Mouse (Mus musculus): ENCODE results near the gene Hivep2. TPM values are rescaled to one million over a fixed set of nuclear protein-coding genes. Genes with fewer than 3 reads are reported as not detected.

Gene Hivep2
- total and polyA plus RNA-seq, 3 experiments = 0.16 TPM; not detected in 2

DNA sequence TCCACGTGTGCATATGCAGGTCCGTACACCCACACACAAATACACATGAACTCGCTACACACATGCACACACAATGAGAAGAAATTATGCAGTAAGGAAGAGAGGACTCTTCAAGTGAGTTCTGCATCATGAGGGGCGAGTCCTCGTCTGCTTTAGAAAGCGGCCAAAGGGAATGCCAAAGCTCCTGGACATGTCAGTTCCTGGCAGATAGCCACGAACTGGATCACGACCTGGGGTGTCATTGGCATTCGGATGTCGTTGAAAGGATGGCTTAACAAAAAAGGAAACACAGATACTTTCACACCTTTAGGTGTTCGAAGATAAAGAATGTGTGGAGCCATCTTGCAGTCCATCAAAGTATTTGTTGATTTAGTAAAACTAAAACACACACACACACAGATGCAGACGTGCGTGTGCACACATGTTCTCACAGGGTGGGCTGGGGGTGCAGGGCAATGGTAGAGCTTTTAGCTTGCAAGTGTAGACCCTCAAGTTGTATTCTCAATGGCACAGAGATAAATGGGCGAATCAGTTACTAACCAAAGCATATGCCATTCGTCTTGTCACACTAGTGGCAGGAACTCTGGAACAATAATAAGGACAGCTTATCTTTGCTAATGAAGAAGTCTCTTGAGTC, 99.0 kb downstream of the Hivep2 start:
- no peaks in the 10 kb centered on the region for H3K4me1 ChIP-seq (ENCODE audit: insufficient read depth, low read depth, low read length)
- TF ChIP-seq GATA1 (IDR thresholded peaks at IDR 0.05; ENCODE audit: borderline replicate concordance, low read length) (no peak), CTCF (IDR thresholded peaks at IDR 0.05; ENCODE audit: low read depth, low read length) (no peak), TAL1 (conservative IDR thresholded peaks at IDR 0.05; ENCODE audit: low read depth, low read length) (no peak), GATA2 (IDR thresholded peaks at IDR 0.05; ENCODE audit: borderline replicate concordance, low read depth, low read length) (no peak), POLR2AphosphoS5 (IDR thresholded peaks at IDR 0.05; ENCODE audit: insufficient replicate concordance, low read depth, low read length) (no peak)
- no peak overlapping the region for H3K4me3 ChIP-seq (ENCODE audit: low read depth, low read length)
- ATAC-seq (ENCODE audit: extremely low read depth, insufficient number of reproducible peaks, low FRiP score, poor library complexity, severe bottlenecking) (no peak), DNase-seq (ENCODE audit: low spot score) (no peak)
- no peaks in the 10 kb centered on the region for H3K36me3 ChIP-seq (replicated peaks)
- H3K27me3 ChIP-seq (ENCODE audit: insufficient read depth, low read length) = peaks cover 4% of the 10 kb centered on the region; the same call in 1 of the 2 replicates
- no peaks in the 10 kb centered on the region for H3K9me3 ChIP-seq (replicated peaks)

DNA sequence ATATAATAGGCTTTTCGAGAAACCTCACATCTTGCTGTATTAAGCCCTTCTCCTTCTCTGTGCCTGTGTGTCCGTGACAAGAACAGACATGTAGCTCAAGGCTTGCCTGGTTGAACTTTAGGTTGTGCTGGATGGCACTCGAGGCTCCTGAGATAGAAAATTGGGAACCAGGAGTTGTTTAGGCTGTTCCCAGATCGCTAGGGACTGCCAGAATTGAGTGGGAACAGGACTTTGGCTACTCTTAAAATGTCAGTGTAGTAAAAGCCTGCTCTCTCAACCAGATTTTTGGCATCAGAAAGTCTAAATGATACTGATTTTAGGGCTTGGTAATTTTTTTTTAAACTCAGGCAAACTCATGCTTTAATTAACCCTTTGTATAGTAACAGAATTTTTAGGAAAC, 101.9 kb downstream of the Hivep2 start:
- ATAC-seq (ENCODE audit: extremely low read depth, insufficient number of reproducible peaks, low FRiP score, poor library complexity, severe bottlenecking) = no peak
- no peaks in the 10 kb centered on the region for H3K4me1 ChIP-seq (ENCODE audit: insufficient read depth, low read depth, low read length)
- no peak for TF ChIP-seq TAL1 (conservative IDR thresholded peaks at IDR 0.05; ENCODE audit: low read depth, low read length)
- no peak for TF ChIP-seq CTCF (IDR thresholded peaks at IDR 0.05; ENCODE audit: low read depth, low read length)
- no peak for TF ChIP-seq POLR2AphosphoS5 (IDR thresholded peaks at IDR 0.05; ENCODE audit: insufficient replicate concordance, low read depth, low read length)
- no peak for TF ChIP-seq GATA1 (IDR thresholded peaks at IDR 0.05; ENCODE audit: borderline replicate concordance, low read length)
- TF ChIP-seq GATA2 (IDR thresholded peaks at IDR 0.05; ENCODE audit: borderline replicate concordance, low read depth, low read length) = no peak
- no peaks in the 10 kb centered on the region for H3K36me3 ChIP-seq (replicated peaks)
- no peak overlapping the region for H3K4me3 ChIP-seq (ENCODE audit: low read depth, low read length)
- H3K27me3 ChIP-seq (ENCODE audit: insufficient read depth, low read length) = no peaks in the 10 kb centered on the region
- H3K9me3 ChIP-seq (replicated peaks) = no peaks in the 10 kb centered on the region
- no peak for DNase-seq (ENCODE audit: low spot score)

DNA sequence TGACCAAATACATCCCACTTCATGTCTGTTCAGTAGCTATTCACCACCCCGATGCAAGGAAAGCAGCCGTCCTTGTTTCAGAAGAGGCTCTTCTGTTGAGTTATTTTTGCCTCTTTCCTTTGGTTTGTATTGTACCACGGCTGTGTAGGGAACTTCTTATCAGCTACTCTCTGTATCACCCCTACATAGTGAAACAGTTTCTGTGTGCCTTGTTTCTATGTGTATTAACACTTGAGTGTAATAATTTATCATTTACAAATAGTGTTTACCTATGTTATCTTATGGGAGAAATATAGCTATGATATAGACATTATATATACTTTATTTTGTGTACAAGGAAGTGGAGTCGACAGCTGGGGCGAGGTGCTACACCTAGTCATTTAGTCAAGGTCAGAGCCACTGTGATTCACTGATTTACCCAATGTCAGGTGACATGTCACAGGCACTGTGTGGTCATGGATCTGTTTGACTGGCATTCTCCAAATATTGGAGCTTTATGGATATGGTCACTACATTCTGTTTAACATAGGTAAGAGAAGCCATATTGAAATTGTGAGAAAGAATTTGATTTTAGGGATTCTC, 104.7 kb downstream of the Hivep2 start:
- TF ChIP-seq GATA2 (IDR thresholded peaks at IDR 0.05; ENCODE audit: borderline replicate concordance, low read depth, low read length) = no peak
- no peaks in the 10 kb centered on the region for H3K27me3 ChIP-seq (ENCODE audit: insufficient read depth, low read length)
- no peak overlapping the region for H3K4me3 ChIP-seq (ENCODE audit: low read depth, low read length)
- no peaks in the 10 kb centered on the region for H3K4me1 ChIP-seq (ENCODE audit: insufficient read depth, low read depth, low read length)
- ATAC-seq (ENCODE audit: extremely low read depth, insufficient number of reproducible peaks, low FRiP score, poor library complexity, severe bottlenecking) = no peak
- no peaks in the 10 kb centered on the region for H3K36me3 ChIP-seq (replicated peaks)
- H3K9me3 ChIP-seq (replicated peaks) = no peaks in the 10 kb centered on the region
- DNase-seq (ENCODE audit: low spot score) = no peak

DNA sequence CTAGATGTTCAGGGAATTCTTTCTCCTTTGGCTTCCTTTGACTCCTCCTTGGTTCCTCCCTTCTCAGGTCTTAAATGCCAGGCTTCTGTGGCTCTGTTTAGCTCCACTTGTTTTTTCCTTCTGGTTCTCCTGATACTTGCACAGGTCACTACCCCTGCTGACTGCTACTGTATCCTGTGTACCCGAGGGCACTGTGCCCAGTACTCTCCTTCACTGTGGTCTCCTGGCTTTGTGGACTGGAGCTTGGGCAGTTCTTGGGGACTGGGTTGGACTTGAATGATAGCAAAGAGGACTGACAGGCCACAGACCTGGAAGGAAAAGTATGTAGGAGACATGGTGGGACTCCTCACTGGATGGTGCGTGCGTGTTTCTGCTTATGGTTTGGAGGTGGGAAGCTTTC, 106.6 kb downstream of the Hivep2 start:
- DNase-seq (ENCODE audit: low spot score) (no peak), ATAC-seq (ENCODE audit: extremely low read depth, insufficient number of reproducible peaks, low FRiP score, poor library complexity, severe bottlenecking) (no peak)
- Histone ChIP-seq H3K27me3 (ENCODE audit: insufficient read depth, low read length) (no peaks in the 10 kb centered on the region), H3K4me1 (ENCODE audit: insufficient read depth, low read depth, low read length) (no peaks in the 10 kb centered on the region), H3K4me3 (ENCODE audit: low read depth, low read length) (no peak overlapping the region), H3K36me3 (replicated peaks) (no peaks in the 10 kb centered on the region), H3K9me3 (replicated peaks) (no peaks in the 10 kb centered on the region)
- no peak for TF ChIP-seq GATA1 (IDR thresholded peaks at IDR 0.05; ENCODE audit: borderline replicate concordance, low read length)

DNA sequence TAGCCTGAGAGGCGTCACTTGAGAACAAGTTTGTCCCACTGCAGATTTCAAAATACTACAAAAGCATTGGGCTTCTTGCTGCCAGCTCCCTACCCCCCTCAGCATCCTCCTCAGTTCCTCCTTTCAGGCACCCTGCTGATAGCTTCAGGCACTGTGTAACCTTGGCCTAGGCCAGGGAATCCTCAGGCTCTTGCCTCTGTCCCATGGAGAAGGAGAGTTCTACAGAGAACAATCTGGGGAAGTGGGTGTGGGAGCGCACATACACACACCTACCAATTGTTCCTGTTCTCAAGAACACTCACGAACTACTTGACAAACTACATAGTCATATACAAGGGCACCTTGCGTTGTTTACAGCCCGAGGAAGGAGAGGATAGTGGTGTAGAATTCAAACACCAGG, 109.9 kb downstream of the Hivep2 start:
- H3K9me3 ChIP-seq (replicated peaks) = no peaks in the 10 kb centered on the region
- TF ChIP-seq TAL1 (conservative IDR thresholded peaks at IDR 0.05; ENCODE audit: low read depth, low read length) (no peak), CTCF (IDR thresholded peaks at IDR 0.05; ENCODE audit: low read depth, low read length) (no peak), POLR2AphosphoS5 (IDR thresholded peaks at IDR 0.05; ENCODE audit: insufficient replicate concordance, low read depth, low read length) (no peak), GATA1 (IDR thresholded peaks at IDR 0.05; ENCODE audit: borderline replicate concordance, low read length) (no peak), GATA2 (IDR thresholded peaks at IDR 0.05; ENCODE audit: borderline replicate concordance, low read depth, low read length) (no peak)
- no peaks in the 10 kb centered on the region for H3K27me3 ChIP-seq (ENCODE audit: insufficient read depth, low read length)
- no peak overlapping the region for H3K4me3 ChIP-seq (ENCODE audit: low read depth, low read length)
- H3K4me1 ChIP-seq (ENCODE audit: insufficient read depth, low read depth, low read length) = no peaks in the 10 kb centered on the region
- ATAC-seq (ENCODE audit: extremely low read depth, insufficient number of reproducible peaks, low FRiP score, poor library complexity, severe bottlenecking) (no peak), DNase-seq (ENCODE audit: low spot score) (no peak)
- H3K36me3 ChIP-seq (replicated peaks) = no peaks in the 10 kb centered on the region

DNA sequence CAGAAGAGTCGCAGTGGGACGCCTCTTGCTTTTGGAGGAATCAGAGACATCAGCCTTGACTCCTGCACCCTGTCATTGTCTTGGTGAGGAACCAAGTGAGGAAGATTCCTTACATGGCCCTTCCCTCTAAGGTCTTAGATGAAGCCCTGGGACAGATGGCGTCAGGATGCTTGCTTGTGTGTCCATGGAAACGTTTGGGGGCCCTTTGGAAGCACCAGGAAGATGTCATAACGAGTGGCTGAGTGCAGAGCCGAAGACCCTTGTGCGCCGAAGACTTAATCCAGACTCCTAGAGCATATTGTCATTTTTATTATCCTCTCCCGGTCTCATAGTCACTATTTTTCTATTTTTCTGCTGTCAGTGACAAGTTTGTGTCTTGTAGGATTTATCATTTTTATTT, 111.0 kb downstream of the Hivep2 start:
- Histone ChIP-seq H3K36me3 (replicated peaks) (no peaks in the 10 kb centered on the region), H3K9me3 (replicated peaks) (no peaks in the 10 kb centered on the region), H3K4me3 (ENCODE audit: low read depth, low read length) (no peak overlapping the region), H3K4me1 (ENCODE audit: insufficient read depth, low read depth, low read length) (no peaks in the 10 kb centered on the region), H3K27me3 (ENCODE audit: insufficient read depth, low read length) (no peaks in the 10 kb centered on the region)
- ATAC-seq (ENCODE audit: extremely low read depth, insufficient number of reproducible peaks, low FRiP score, poor library complexity, severe bottlenecking) (no peak), DNase-seq (ENCODE audit: low spot score) (no peak)
- no peak for TF ChIP-seq TAL1 (conservative IDR thresholded peaks at IDR 0.05; ENCODE audit: low read depth, low read length)
- TF ChIP-seq GATA1 (IDR thresholded peaks at IDR 0.05; ENCODE audit: borderline replicate concordance, low read length) = no peak
- TF ChIP-seq CTCF (IDR thresholded peaks at IDR 0.05; ENCODE audit: low read depth, low read length) = no peak
- TF ChIP-seq POLR2AphosphoS5 (IDR thresholded peaks at IDR 0.05; ENCODE audit: insufficient replicate concordance, low read depth, low read length) = no peak
- no peak for TF ChIP-seq GATA2 (IDR thresholded peaks at IDR 0.05; ENCODE audit: borderline replicate concordance, low read depth, low read length)

DNA sequence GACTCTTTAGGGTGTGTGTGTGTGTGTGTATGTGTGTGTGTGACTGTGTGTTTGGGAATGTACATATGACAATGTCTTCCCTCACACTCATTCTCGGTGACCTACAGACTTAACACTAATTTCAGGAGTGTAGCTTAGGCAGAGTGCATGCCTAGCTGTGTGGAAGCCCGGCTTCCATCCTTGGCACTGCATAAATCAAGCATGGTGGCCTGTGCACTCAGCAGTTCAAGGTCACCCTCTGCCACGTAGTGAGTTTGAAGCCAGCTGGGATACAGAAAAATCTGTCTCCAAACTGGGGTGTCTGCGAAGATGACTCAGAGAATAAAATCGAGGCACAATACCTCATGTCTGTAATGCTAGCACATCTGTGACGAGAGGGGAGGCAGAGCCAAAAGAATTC, 115.0 kb downstream of the Hivep2 start:
- DNase-seq (ENCODE audit: low spot score) (no peak), ATAC-seq (ENCODE audit: extremely low read depth, insufficient number of reproducible peaks, low FRiP score, poor library complexity, severe bottlenecking) (no peak)
- H3K4me3 ChIP-seq (ENCODE audit: low read depth, low read length) = no peak overlapping the region
- H3K27me3 ChIP-seq (ENCODE audit: insufficient read depth, low read length) = no peaks in the 10 kb centered on the region
- no peak for TF ChIP-seq CTCF (IDR thresholded peaks at IDR 0.05; ENCODE audit: low read depth, low read length)
- TF ChIP-seq TAL1 (conservative IDR thresholded peaks at IDR 0.05; ENCODE audit: low read depth, low read length) = no peak
- no peak for TF ChIP-seq GATA2 (IDR thresholded peaks at IDR 0.05; ENCODE audit: borderline replicate concordance, low read depth, low read length)
- no peak for TF ChIP-seq POLR2AphosphoS5 (IDR thresholded peaks at IDR 0.05; ENCODE audit: insufficient replicate concordance, low read depth, low read length)
- no peak for TF ChIP-seq GATA1 (IDR thresholded peaks at IDR 0.05; ENCODE audit: borderline replicate concordance, low read length)
- no peaks in the 10 kb centered on the region for H3K36me3 ChIP-seq (replicated peaks)
- no peaks in the 10 kb centered on the region for H3K4me1 ChIP-seq (ENCODE audit: insufficient read depth, low read depth, low read length)
- H3K9me3 ChIP-seq (replicated peaks) = no peaks in the 10 kb centered on the region
